In genomic region chr19:11922515-11922914, GRCm38 (mm10) we compare ENCODE assay signal across 40 mouse cellular contexts. TPM values are rescaled to one million over a fixed set of nuclear protein-coding genes. Genes with fewer than 3 reads are reported as not detected.
"Had no signal": no experiment of that assay in that cellular context is flagged by ENCODE, and none has a peak within 500 bp of the region (broad histone marks: within the 10 kb centered on the region; RNA-seq: fewer than 3 reads in every experiment).

No protein-coding gene starts in this region.

RNA-seq across cellular contexts. Expression of gene Olfr1420, which starts 36.1 kb away (rescaled TPM):
- total RNA-seq: left cerebral cortex, adult 2 months; left cerebral cortex, adult 8-10 months; left cerebral cortex, postnatal 10 days; left cerebral cortex, postnatal 14 days; left cerebral cortex, postnatal 25 days; left cerebral cortex, postnatal 36 days; left cerebral cortex, postnatal 4 days; liver, adult 2 months; megakaryocyte progenitor cell, adult 5-6 weeks; megakaryocyte-erythroid progenitor cell, adult 5-6 weeks; midbrain, postnatal 0 days; monocyte, adult 5-6 weeks had no signal
- polyA plus RNA-seq: limb, embryonic 10.5 days; limb, embryonic 11.5 days; limb, embryonic 12.5 days; limb, embryonic 13.5 days; limb, embryonic 14.5 days; liver, adult 2 months; liver, embryonic 11.5 days; liver, embryonic 12.5 days; liver, embryonic 13.5 days; liver, embryonic 14.5 days; liver, embryonic 15.5 days; liver, embryonic 16.5 days; liver, postnatal 0 days; lung, adult 2 months; lung, embryonic 14.5 days; macrophage; midbrain, embryonic 10.5 days; midbrain, embryonic 12.5 days; midbrain, embryonic 14.5 days; midbrain, embryonic 15.5 days; midbrain, postnatal 0 days; myocyte; neural tube, embryonic 11.5 days; neural tube, embryonic 12.5 days had no signal

RNA-seq across cellular contexts. Expression of gene Olfr1419, which starts 47.6 kb away (rescaled TPM):
- total RNA-seq: left cerebral cortex, adult 2 months; left cerebral cortex, postnatal 10 days; left cerebral cortex, postnatal 14 days; left cerebral cortex, postnatal 25 days; left cerebral cortex, postnatal 36 days; left cerebral cortex, postnatal 4 days; liver, adult 2 months; megakaryocyte progenitor cell, adult 5-6 weeks; megakaryocyte-erythroid progenitor cell, adult 5-6 weeks; monocyte, adult 5-6 weeks had no signal
- polyA plus RNA-seq: limb, embryonic 10.5 days; limb, embryonic 11.5 days; limb, embryonic 12.5 days; limb, embryonic 13.5 days; limb, embryonic 15.5 days; liver, adult 2 months; liver, embryonic 11.5 days; liver, embryonic 12.5 days; liver, embryonic 13.5 days; liver, embryonic 14.5 days; liver, embryonic 15.5 days; liver, embryonic 16.5 days; liver, postnatal 0 days; lung, adult 2 months; lung, embryonic 14.5 days; lung, embryonic 15.5 days; lung, embryonic 16.5 days; lung, postnatal 0 days; macrophage; midbrain, embryonic 10.5 days; midbrain, embryonic 12.5 days; midbrain, embryonic 13.5 days; midbrain, embryonic 14.5 days; midbrain, embryonic 15.5 days; midbrain, embryonic 16.5 days; midbrain, postnatal 0 days; myocyte; neural tube, embryonic 11.5 days; neural tube, embryonic 12.5 days had no signal
